Mouse (Mus musculus) heart, embryonic 10.5 days (tissue): ENCODE measurements around the gene Plxnb2. TPM values are rescaled to one million over a fixed set of nuclear protein-coding genes. Genes with fewer than 3 reads are reported as not detected.

ENCODE experiments used
- DNase-seq: peaks from one replicate; pipeline ENCODE4 v3.0.0-alpha.2; 2017; ENCODE audit warnings: low spot score
- H3K27ac ChIP-seq: fragments of 300-500 bp; sonication (generic); 2 replicates; pipeline ENCODE4 v1.5.1; 2016; ENCODE audit warnings: mild to moderate bottlenecking
- H3K27me3 ChIP-seq: fragments of 300-500 bp; sonication (generic); 2 replicates; pipeline ENCODE4 v1.6.1; 2016; ENCODE audit warnings: mild to moderate bottlenecking; ENCODE audit not compliant: poor library complexity, insufficient read depth, severe bottlenecking
- H3K36me3 ChIP-seq: fragments of 300-500 bp; sonication (generic); 2 replicates; pipeline ENCODE4 v1.6.1; 2016; ENCODE audit warnings: mild to moderate bottlenecking, moderate library complexity
- H3K4me1 ChIP-seq: fragments of 300-500 bp; sonication (generic); 2 replicates; pipeline ENCODE4 v1.6.1; 2016; ENCODE audit warnings: mild to moderate bottlenecking
- H3K4me3 ChIP-seq: fragments of 300-500 bp; sonication (generic); 2 replicates; pipeline ENCODE4 v1.5.1; 2016; ENCODE audit warnings: mild to moderate bottlenecking, moderate library complexity
- H3K9me3 ChIP-seq: fragments of 300-500 bp; sonication (generic); 2 replicates; pipeline ENCODE4 v1.6.1; 2016; ENCODE audit warnings: mild to moderate bottlenecking, moderate library complexity
- WGBS: fragments of 180-500 bp; shearing (Covaris S2); methylation state at CpG from one replicate; pipeline ENCODE4 v1.1.7; 2016; 5-methylcytosine and 5-hydroxymethylcytosine counted together
- polyA plus RNA-seq: library from polyadenylated mRNA; unstranded; fragments of >200 nt; fragmentation: Nextera tagmentation; extraction: Ambion mirVana; gene quantifications from 2 replicates; pipeline ENCODE4 v1.2.1, GENCODE M21; 2016

Plxnb2 gene
- polyA plus RNA-seq, 1 experiment from 2014 or later = 117 TPM

- peak; percentile 95 for DNase-seq
- Histone ChIP-seq H3K4me3 (peak overlapping the region; percentile 99), H3K36me3 (0 out of 2 replicates have a peak, but pooled peaks cover 4% of the 10 kb centered on the region), H3K9me3 (no peaks in the 10 kb centered on the region), H3K27ac (peak overlapping the region; percentile 100), H3K27me3 (no peaks in the 10 kb centered on the region), H3K4me1 (peaks cover 23% of the 10 kb centered on the region)
- under 1% methylated on average over 25 of the region's 25 CpGs for WGBS
Measured at GRCm38 (mm10) chr15:89195690-89196312, 15.2 kb upstream of the Plxnb2 start.

- no peak for DNase-seq
- Histone ChIP-seq H3K27ac (peak overlapping the region; percentile 100), H3K4me3 (peak overlapping the region; percentile 99), H3K36me3 (0 out of 2 replicates have a peak, but pooled peaks cover 4% of the 10 kb centered on the region), H3K27me3 (no peaks in the 10 kb centered on the region), H3K9me3 (no peaks in the 10 kb centered on the region), H3K4me1 (peaks cover 23% of the 10 kb centered on the region)
- 20% methylated on average over 6 of the region's 6 CpGs for WGBS
Measured at GRCm38 (mm10) chr15:89195261-89195681, 14.7 kb upstream of the Plxnb2 start.

GRCm38 (mm10) chr15:89184937-89185227 lies 4.3 kb upstream of the Plxnb2 start:
- Histone ChIP-seq H3K4me1 (peaks cover 26% of the 10 kb centered on the region), H3K9me3 (no peaks in the 10 kb centered on the region), H3K4me3 (no peak overlapping the region), H3K27me3 (no peaks in the 10 kb centered on the region), H3K36me3 (peaks cover 49% of the 10 kb centered on the region), H3K27ac (no peak overlapping the region)
- 88% methylated on average over 5 of the region's 5 CpGs for WGBS
- DNase-seq = no peak

- Histone ChIP-seq H3K27ac (no peak overlapping the region), H3K4me1 (peaks cover 31% of the 10 kb centered on the region), H3K4me3 (no peak overlapping the region), H3K27me3 (no peaks in the 10 kb centered on the region), H3K9me3 (no peaks in the 10 kb centered on the region), H3K36me3 (peaks cover 45% of the 10 kb centered on the region)
- 67% methylated on average over 5 of the region's 5 CpGs for WGBS
- no peak for DNase-seq
Measured at GRCm38 (mm10) chr15:89184141-89184936, 3.8 kb upstream of the Plxnb2 start.

- H3K4me3 ChIP-seq = no peak overlapping the region
- WGBS = 74% methylated on average over 5 of the region's 5 CpGs
- DNase-seq = no peak
- peaks cover 30% of the 10 kb centered on the region for H3K36me3 ChIP-seq
- H3K27me3 ChIP-seq = no peaks in the 10 kb centered on the region
- peaks cover 46% of the 10 kb centered on the region for H3K4me1 ChIP-seq
- no peaks in the 10 kb centered on the region for H3K9me3 ChIP-seq
- peak overlapping the region; percentile 93; the same call in 1 of the 2 replicates for H3K27ac ChIP-seq
Measured at GRCm38 (mm10) chr15:89182842-89183241, 2.3 kb upstream of the Plxnb2 start.

- Histone ChIP-seq H3K9me3 (no peaks in the 10 kb centered on the region), H3K27me3 (no peaks in the 10 kb centered on the region), H3K4me1 (peaks cover 51% of the 10 kb centered on the region), H3K4me3 (no peak overlapping the region), H3K36me3 (peaks cover 28% of the 10 kb centered on the region), H3K27ac (peak overlapping the region; percentile 93; the same call in 1 of the 2 replicates)
- WGBS = 18% methylated on average over 6 of the region's 6 CpGs
- no peak for DNase-seq
Measured at GRCm38 (mm10) chr15:89182328-89182741, 1.7 kb upstream of the Plxnb2 start.

- H3K36me3 ChIP-seq = peaks cover 22% of the 10 kb centered on the region
- H3K9me3 ChIP-seq = no peaks in the 10 kb centered on the region
- H3K4me3 ChIP-seq = peak overlapping the region; percentile 87; the same call in 1 of the 2 replicates
- 63% methylated on average over 10 of the region's 10 CpGs for WGBS
- no peak for DNase-seq
- peak overlapping the region; percentile 93 for H3K27ac ChIP-seq
- H3K27me3 ChIP-seq = no peaks in the 10 kb centered on the region
- H3K4me1 ChIP-seq = peaks cover 57% of the 10 kb centered on the region
Measured at GRCm38 (mm10) chr15:89181561-89182270, 1.1 kb upstream of the Plxnb2 start.

- H3K36me3 ChIP-seq = 0 out of 2 replicates have a peak, but pooled peaks cover 6% of the 10 kb centered on the region
- H3K9me3 ChIP-seq = no peaks in the 10 kb centered on the region
- peak overlapping the region; percentile 87 for H3K4me3 ChIP-seq
- DNase-seq = no peak
- H3K4me1 ChIP-seq = peaks cover 73% of the 10 kb centered on the region
- WGBS = 1% methylated on average over 26 of the region's 26 CpGs
- H3K27ac ChIP-seq = peak overlapping the region; percentile 93
- no peaks in the 10 kb centered on the region for H3K27me3 ChIP-seq
Measured at GRCm38 (mm10) chr15:89180081-89180541, 477 bp downstream of the Plxnb2 start.

- DNase-seq = no peak
- H3K4me1 ChIP-seq = peaks cover 78% of the 10 kb centered on the region
- 8% methylated on average over 6 of the region's 6 CpGs for WGBS
- peak overlapping the region; percentile 93 for H3K27ac ChIP-seq
- no peaks in the 10 kb centered on the region for H3K9me3 ChIP-seq
- no peaks in the 10 kb centered on the region for H3K27me3 ChIP-seq
- peak overlapping the region; percentile 87 for H3K4me3 ChIP-seq
- 0 out of 2 replicates have a peak, but pooled peaks cover 4% of the 10 kb centered on the region for H3K36me3 ChIP-seq
Measured at GRCm38 (mm10) chr15:89179630-89179964, 991 bp downstream of the Plxnb2 start.

- peaks cover 81% of the 10 kb centered on the region for H3K4me1 ChIP-seq
- H3K4me3 ChIP-seq = peak overlapping the region; percentile 87
- H3K27me3 ChIP-seq = no peaks in the 10 kb centered on the region
- H3K27ac ChIP-seq = peak overlapping the region; percentile 93
- DNase-seq = peak; percentile 92
- WGBS = 3% methylated on average over 16 of the region's 16 CpGs
- no peaks in the 10 kb centered on the region for H3K9me3 ChIP-seq
- no peaks in the 10 kb centered on the region for H3K36me3 ChIP-seq
Measured at GRCm38 (mm10) chr15:89178954-89179629, 1.5 kb downstream of the Plxnb2 start.

GRCm38 (mm10) chr15:89178260-89178860 lies 2.2 kb downstream of the Plxnb2 start:
- Histone ChIP-seq H3K9me3 (no peaks in the 10 kb centered on the region), H3K36me3 (no peaks in the 10 kb centered on the region), H3K4me1 (peaks cover 86% of the 10 kb centered on the region), H3K27ac (peak overlapping the region; percentile 93), H3K4me3 (peak overlapping the region; percentile 87), H3K27me3 (no peaks in the 10 kb centered on the region)
- DNase-seq = no peak
- 69% methylated on average over 7 of the region's 7 CpGs for WGBS

- peaks cover 90% of the 10 kb centered on the region for H3K4me1 ChIP-seq
- DNase-seq = no peak
- WGBS = 49% methylated on average over 4 of the region's 4 CpGs
- peak overlapping the region; percentile 87 for H3K4me3 ChIP-seq
- peak overlapping the region; percentile 93 for H3K27ac ChIP-seq
- no peaks in the 10 kb centered on the region for H3K36me3 ChIP-seq
- no peaks in the 10 kb centered on the region for H3K27me3 ChIP-seq
- H3K9me3 ChIP-seq = no peaks in the 10 kb centered on the region
Measured at GRCm38 (mm10) chr15:89177576-89178259, 2.9 kb downstream of the Plxnb2 start.
